Mouse (Mus musculus) spleen, adult 18-20 months (tissue): ENCODE data around the gene Ocm.

ENCODE experiments used
- DNase-seq, 2 experiments: peaks; one replicate each; pipeline ENCODE4 v3.0.0; 2022; ENCODE audit warnings: mixed read lengths in 2 of 2

Gene Ocm

DNA sequence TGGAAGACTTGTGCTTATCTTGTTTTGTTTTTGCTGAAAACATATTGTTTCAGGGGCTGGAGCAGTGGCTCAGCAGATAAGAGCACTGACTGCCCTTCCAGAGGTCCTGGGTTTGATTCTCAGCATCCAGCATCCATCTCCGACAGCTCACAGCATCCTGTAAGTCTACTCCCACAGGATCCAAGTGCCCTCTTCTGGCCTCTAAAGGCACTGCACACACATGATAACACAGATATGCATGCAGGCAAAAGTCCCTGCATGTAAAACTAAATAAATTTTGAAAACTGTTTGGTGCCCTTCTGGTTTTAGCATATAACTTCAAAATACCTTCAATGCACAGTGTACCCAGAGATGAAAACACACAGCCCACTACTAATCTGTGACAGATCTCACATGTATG is 27.1 kb downstream of the Ocm start:
- no peak for DNase-seq

DNA sequence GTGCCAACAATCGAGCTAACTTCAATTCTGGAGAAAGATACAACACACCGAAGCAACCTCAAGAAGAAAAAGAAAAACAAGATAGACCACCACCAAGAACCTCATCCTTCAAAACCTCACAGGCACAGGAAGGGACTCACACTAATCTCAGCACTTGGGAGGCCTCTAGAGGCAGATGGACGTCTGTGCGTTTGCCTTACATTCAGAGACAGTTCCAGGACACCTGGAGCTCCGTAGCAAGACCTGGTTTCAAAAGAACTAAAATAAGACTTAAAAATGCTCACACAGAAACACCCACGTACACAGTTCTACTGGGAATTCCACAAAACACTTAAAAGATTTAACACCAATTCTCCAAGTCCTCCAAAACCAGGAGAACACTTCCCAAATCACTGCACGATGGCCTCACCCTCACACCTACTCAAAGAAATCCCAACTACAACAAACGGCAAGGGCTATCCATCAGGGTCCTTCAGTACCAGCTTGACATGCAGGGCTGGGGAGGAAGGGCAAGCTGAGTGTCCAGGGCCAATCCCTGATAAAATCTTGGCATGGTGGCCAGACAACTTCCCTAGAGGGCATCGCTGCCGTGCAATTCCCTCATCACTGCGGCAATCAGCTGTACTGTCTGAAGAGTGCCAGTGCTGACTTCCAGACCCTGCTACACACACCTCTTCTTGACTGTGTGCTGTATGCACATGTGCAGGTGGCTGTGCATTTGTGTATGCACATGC is 31.7 kb downstream of the Ocm start:
- no peak for DNase-seq

DNA sequence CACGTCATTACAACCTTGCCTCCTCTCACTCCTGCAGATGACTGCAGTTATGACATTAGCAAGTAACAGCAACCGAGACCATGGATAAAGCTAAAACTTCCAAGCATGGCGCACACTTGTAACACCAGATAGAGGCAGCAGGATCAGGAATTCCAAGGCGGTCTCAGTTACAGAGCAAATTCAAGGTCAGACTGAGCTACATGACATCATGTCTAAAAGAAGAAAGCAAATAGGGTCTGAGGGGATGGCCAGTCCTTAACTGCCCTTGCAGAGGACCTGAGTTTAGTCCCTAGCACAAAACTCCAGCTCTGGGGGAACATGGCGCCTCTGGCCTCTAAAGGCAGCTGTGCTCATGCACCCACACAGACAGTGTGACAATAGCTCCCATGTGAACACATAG is 32.6 kb downstream of the Ocm start:
- DNase-seq = no peak

DNA sequence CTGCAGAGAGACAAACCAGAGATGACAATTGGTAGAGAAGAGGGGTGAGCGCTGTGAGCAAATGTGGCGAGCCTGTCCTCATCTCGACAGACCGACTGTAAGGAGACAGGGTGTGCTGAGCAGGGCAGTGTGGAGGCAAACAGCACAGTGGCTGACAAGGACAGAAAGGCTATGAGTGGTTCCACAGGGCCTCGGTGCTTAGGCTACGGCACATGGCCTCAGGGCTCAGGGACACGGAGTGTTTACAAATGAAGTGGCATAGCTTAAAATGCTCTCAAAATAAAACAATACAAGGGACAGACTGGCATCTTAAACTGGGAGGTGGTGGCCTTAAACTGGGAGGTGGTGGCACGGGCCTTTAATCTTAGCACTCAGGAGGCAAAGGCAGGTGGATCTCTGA is 33.2 kb downstream of the Ocm start:
- no peak for DNase-seq

DNA sequence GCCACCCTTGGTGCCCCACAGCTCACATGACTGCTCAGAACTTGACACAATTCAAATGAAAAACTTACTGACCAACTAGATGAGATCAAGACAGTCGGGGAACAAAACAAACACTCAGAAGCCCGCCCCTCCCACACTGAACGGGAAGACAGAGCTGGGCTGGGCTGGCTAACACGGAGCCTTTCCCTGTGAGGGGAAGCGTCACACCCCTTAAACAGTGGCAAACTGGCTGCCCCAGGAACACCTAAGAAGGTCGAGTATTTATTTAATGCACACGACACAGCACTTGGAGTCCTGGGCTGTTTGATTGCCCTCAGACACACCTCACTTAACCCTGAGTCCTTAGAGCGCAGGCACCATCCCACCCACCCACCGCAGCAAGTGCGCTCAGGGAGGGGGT is 33.8 kb downstream of the Ocm start:
- DNase-seq = no peak

DNA sequence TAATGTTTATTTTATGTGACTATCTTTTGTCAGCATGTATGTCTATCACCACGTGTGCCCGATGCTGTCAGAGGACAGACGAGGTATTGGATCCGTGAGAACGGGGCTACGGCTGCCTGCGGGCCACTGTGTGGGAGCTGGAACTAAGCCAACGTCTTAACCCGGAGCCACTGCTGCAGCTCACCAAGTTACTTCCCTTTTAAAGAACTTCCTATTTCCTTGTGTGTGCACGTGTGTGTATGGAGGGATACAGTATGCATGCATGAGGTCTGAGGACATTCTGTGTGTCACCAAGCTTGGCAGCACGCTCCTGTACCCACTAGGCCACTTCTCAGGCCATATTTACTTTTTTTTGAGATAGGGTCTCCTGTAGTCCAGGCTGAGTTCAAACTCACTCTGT is 36.4 kb downstream of the Ocm start:
- DNase-seq = no peak

DNA sequence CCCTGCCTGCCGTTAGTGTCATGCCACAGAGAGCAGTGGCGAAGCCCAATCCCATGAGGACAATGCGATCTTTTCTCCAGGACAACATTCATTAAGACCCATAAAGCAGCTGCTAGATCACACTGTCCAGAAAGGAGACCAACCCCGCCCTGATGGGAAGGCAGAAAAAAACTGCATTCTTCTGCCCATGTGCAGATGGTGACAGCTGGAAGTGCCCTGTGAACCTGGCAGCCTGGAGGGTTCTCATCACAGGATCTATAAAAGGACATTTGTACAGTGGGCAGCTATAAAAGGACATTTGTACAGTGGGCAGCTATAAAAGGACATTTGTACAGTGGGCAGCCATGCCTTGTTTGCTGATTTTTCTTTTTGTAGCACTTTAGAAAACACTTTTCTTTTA is 37.4 kb downstream of the Ocm start:
- no peak for DNase-seq

DNA sequence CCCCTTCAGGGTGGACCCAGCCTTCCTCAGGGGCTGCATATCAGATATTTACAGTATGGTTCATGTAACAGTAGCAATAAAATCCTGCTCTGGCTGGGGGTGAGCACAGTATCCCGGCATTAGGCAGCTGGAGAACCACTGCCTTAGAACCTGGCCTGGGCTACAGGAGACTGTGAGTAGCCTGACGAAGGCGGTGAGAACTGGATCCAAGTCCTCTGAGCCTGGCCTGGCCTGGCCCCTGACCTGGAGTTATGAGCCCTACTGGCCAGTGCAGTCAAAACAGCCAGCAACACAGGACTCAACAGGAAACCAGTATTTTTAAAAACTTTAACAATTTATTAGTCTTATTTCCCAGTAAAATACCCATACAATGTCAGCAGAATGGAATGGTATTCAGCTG is 38.9 kb downstream of the Ocm start:
- no peak for DNase-seq

DNA sequence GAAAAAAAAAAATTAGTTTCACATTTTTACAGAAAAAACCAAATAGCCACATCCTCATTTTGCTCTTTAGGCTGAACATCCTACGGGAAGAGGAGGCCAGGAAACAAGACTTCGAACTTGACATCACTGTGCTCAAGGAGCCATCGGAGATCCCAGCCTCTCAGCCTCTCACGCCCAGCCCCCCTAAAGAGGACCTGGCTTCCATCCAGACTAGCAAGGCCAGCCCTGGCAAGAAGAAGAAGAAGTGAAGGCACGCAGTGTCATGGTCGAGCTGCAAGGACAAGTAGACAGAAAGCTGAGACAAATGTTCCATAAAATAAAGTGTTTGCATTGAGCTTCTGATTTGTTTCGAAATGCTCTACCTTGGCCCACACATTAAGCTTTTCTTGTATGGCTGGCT is 41.1 kb downstream of the Ocm start:
- no peak for DNase-seq

DNA sequence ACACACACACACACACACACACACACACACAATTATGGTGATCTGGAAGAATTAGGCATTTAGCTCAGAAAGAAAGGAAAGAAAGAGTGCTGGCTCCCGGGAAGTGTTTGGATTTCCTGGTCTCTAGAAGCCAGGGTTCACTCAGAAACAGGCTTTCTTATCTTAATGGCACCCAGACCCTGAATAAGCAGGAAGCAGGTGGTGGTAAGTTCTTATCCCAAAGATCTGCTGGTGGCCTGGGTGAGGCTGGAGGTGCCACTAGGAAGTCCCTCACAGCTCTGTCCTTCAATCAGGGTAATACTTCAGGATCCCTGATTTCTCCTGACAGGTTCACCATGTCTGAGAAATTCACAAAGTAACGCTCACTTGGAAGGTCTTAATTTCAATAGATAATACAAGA is 44.1 kb downstream of the Ocm start:
- DNase-seq = no peak

DNA sequence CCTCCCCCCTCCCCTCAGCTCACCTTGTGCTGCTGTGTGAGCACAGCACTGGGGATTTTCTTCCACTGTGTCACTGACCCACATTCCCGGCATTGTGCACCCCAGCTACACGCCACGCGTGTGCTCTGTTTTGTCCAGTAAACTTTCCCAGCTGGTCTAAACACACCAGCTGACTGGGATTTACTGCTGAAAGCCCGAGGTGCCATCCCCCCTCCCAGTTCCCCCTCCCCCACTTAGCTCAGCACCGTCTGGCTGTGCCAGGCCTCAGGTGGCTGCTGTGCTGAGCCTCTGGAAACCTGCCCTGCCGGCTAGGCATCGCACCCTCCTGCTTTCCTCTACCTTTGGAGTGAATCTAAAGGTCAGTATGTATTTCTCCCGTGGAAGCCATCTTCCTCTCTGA is 45.6 kb downstream of the Ocm start:
- DNase-seq = no peak

DNA sequence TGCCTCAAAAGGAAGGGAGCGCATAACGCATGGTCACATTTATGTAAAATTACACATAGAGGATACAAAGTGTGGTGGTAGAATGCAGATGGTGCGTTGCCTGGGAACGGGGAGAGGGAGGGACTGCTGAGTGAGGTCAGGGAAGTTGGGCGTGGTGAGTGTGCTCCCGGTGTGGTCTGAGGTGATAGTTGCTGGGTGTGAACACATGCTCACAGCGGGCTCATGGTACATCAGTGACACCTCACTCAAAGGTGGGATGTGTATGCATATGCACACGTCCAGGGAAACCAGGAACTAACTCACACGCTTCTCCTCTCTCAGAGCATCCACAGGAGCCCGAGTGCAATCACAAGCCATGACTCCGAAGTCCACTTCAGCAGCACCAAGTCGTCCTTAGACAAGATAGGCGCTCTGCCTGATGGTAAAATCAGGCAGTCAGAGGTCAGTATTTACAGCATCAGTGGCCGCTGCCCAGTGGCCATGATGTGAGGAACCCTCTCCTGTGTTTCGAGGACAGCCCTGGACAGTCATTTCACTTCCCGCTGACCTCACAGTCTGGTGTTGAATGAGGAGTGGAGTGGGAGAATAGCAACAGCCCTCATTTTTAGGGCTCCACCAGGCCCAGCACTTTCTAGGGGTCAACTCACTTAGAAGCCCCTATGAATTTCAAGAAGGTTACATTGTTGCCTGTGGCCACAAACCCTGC is 49.6 kb downstream of the Ocm start:
- no peak for DNase-seq

DNA sequence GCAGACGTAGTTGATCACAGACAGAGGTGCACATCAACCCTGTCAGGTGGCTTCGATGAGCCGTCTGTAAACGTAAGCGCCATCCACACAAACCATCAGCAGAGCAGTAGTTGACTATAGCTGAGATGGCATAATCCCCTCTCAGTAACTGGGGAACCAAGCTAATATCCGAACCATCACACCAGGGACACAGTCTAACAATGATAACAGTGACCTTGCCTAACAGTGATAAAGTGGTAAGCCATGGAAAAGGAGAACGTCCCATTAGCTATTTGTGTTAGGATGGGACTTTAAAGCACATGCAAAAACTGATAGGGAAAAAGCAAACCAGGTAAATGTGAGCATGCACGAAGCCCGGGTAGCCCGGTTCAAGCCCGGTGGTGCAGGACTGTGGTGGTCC is 50.2 kb downstream of the Ocm start:
- DNase-seq = no peak

DNA sequence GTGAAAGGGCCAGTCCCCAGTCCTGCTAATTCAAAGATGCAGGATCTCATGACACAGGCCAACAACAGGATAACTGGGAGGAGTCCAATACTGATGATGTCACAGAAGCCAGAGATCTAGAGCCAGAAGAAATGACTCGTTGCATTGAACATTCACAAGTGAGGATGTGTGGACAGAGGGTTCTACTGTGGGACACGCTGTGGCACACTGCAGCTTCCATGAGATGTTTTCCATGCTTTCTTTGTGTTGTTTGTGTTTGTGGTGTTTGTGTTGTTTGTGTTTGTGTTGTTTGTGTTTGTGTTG is 50.9 kb downstream of the Ocm start:
- DNase-seq = no peak

DNA sequence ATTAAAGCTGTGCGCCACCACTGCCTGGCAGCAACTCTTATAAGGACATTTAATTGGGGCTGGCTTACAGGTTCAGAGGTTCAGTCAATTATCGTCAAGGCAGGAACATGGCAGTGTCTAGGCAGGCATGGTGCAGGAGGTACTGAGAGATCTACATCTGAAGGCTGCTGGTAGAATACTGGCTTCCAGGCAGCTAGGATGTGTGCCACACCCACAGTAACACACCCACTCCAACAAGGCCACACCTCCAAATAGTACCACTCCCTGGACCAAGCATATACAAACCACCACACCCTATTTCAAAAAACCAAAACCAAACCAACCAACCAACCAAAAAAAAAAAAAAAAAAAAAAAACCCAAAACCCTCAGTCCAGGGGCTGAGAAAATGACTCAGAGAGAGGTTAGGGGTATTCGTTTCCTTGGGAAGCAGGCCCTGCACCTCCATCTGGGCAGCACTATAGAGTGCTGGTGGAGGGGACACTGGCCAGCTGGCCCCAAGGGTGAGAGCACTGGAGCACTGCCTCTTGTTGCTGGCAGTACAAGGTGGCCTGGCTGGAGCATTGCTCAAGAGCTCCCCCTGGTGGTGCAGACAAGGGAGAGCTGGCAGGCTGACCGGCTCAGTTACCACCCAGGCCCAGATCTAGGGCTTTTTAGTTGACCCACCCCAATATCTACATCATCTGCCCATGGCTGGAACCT is 51.4 kb downstream of the Ocm start:
- peak in 1 of 2 experiments; percentile 59 for DNase-seq

DNA sequence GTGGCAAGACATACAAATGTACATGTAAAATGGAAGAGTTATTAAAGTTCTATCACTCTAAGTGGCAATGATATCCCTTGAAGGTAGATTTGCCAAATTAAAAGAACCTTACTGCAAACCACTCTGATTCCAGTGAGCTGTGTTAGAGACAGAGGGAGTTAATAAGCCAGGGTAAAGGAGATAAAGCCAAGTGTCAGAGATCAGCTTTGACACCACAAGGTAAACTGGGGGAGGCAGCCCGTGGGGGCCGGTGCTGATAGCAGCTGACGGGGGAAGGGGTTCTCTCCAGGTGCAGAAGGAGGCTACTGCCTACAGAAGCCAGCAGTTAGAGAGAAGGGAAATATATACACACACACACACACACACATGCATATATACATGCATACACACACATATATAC is 53.8 kb downstream of the Ocm start:
- no peak for DNase-seq
